Mouse (Mus musculus) erythroblast, embryonic 14.5 days (primary cell): ENCODE data around the gene Gstm4. TPM values are rescaled to one million over a fixed set of nuclear protein-coding genes. Genes with fewer than 3 reads are reported as not detected.

ENCODE experiments used
- H3K27me3 ChIP-seq: 2 replicates; pipeline ENCODE4 v1.6.1; 2012; ENCODE audit warnings: inconsistent platforms; ENCODE audit not compliant: control insufficient read depth
- H3K36me3 ChIP-seq: 2 replicates; pipeline ENCODE4 v1.6.1; 2012; ENCODE audit warnings: mild to moderate bottlenecking, inconsistent platforms; ENCODE audit not compliant: control insufficient read depth
- H3K4me1 ChIP-seq: 2 replicates; pipeline ENCODE4 v1.6.1; 2012; ENCODE audit warnings: inconsistent platforms; ENCODE audit not compliant: control insufficient read depth
- H3K4me3 ChIP-seq: replicated peaks from 2 replicates; pipeline ENCODE3; 2012; ENCODE audit warnings: moderate library complexity, mild to moderate bottlenecking, inconsistent platforms
- H3K9me3 ChIP-seq: 2 replicates; pipeline ENCODE4 v1.6.1; 2012; ENCODE audit warnings: low read length, inconsistent platforms, mixed read lengths; ENCODE audit not compliant: control insufficient read depth
- GATA1 ChIP-seq: IDR thresholded peaks from 2 replicates; pipeline ENCODE4 v1.6.1; 2012; ENCODE audit warnings: low read length, inconsistent platforms, mixed read lengths
- TAL1 ChIP-seq: IDR thresholded peaks from 3 replicates; pipeline ENCODE4 v1.6.1; 2012; ENCODE audit warnings: low read length, inconsistent platforms, mixed read lengths
- polyA plus RNA-seq: library from polyadenylated mRNA; stranded (reverse); fragments of >175 nt; gene quantifications from 2 replicates; pipeline ENCODE4 v1.2.3, GENCODE M21; 2012

Gstm4 gene
- polyA plus RNA-seq, 1 experiment, result 0.02 TPM

DNA sequence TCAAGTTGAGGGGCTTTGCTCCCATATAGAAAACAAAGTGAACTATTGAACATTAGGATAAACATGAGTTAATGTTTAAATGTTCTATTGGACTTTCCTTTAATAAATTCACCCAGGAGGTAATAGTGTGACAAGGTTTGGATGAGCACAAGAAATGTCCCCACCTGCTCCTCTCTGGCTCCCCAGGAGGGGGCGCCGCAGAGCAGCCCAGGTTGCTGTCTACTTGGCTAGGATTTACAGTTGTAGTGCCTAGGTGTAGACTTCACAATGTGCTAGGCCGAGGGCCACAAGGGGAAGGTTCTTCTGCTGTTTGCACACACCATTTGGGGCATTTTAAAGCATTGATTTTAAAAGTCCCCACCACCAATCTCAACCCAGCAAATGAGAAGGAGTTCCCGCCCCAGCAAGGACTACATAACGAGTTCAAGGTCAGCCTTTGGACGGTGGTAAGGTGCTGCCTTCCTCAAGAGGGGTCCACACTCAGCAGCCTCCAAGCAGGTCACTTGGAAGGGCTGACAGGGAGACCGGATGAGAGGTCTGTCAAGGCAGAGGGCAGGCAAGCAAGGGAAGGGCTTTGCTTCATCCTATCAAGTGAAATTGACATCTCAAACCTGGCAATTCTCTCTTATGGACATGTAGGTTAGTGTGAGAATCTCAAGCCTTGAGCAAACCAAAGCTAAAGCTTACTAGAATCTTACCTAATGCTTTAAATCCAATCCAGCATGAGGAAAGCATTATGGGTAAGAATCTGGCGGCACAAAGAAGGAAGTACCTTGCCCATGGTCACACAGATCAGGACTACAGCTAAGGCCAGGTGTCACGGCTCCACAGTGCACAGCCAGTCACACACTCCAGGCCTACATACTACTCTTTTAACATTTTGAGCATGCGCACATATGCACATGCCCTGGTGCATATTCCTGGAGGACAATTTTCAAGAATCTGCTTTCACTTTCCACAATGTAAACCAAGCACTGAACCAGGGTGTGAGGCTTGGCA lies 25.9 kb upstream of the Gstm4 start:
- H3K36me3 ChIP-seq, result peaks cover 48% of the 10 kb centered on the region
- peaks cover 32% of the 10 kb centered on the region for H3K4me1 ChIP-seq
- no peak for TF ChIP-seq TAL1
- no peak for TF ChIP-seq GATA1
- H3K9me3 ChIP-seq, result no peaks in the 10 kb centered on the region
- H3K4me3 ChIP-seq, result no peak overlapping the region
- no peaks in the 10 kb centered on the region for H3K27me3 ChIP-seq

- H3K27me3 ChIP-seq, result no peaks in the 10 kb centered on the region
- TF ChIP-seq GATA1 (no peak), TAL1 (no peak)
- H3K36me3 ChIP-seq, result peaks cover 36% of the 10 kb centered on the region
- no peaks in the 10 kb centered on the region for H3K9me3 ChIP-seq
- no peak overlapping the region for H3K4me3 ChIP-seq
- H3K4me1 ChIP-seq, result peaks cover 30% of the 10 kb centered on the region
These were observed 24.7 kb upstream of the Gstm4 start for GRCm38 (mm10) chr3:108069231-108069870.

DNA sequence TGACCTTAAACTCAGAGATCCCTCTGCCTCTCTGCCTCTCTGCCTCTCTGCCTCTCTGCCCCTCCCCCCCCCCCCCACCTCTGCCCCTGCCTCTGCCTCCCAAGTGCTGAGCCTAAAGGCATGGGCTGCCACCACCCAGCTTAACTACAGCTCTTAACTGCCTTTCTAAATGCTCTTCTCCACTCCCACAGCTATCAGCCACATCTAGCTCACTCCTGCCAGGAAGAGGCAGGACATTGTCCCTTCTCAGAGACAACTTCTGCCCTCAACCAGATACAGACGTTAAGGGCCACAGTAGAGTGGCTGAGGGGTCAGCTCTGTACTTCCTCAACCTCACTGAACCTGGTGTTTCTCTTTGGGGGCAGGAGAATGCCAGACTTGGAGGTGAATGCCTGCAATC lies 24.1 kb upstream of the Gstm4 start:
- TF ChIP-seq GATA1 (no peak), TAL1 (no peak)
- no peaks in the 10 kb centered on the region for H3K9me3 ChIP-seq
- H3K27me3 ChIP-seq, result no peaks in the 10 kb centered on the region
- H3K4me1 ChIP-seq, result peaks cover 26% of the 10 kb centered on the region
- H3K4me3 ChIP-seq, result no peak overlapping the region
- peaks cover 31% of the 10 kb centered on the region for H3K36me3 ChIP-seq

- Histone ChIP-seq H3K9me3 (no peaks in the 10 kb centered on the region), H3K36me3 (peaks cover 17% of the 10 kb centered on the region), H3K4me3 (no peak overlapping the region), H3K4me1 (peaks cover 22% of the 10 kb centered on the region), H3K27me3 (no peaks in the 10 kb centered on the region)
- no peak for TF ChIP-seq TAL1
- no peak for TF ChIP-seq GATA1
These were observed 22.8 kb upstream of the Gstm4 start for GRCm38 (mm10) chr3:108067370-108067934.

GRCm38 (mm10) chr3:108065551-108065950 lies 20.9 kb upstream of the Gstm4 start:
- peaks cover under 1% of the 10 kb centered on the region for H3K36me3 ChIP-seq
- H3K4me3 ChIP-seq, result no peak overlapping the region
- H3K9me3 ChIP-seq, result no peaks in the 10 kb centered on the region
- no peak for TF ChIP-seq TAL1
- TF ChIP-seq GATA1, result no peak
- no peaks in the 10 kb centered on the region for H3K27me3 ChIP-seq
- H3K4me1 ChIP-seq, result peaks cover 22% of the 10 kb centered on the region

GRCm38 (mm10) chr3:108064672-108065071 lies 20.0 kb upstream of the Gstm4 start:
- Histone ChIP-seq H3K36me3 (no peaks in the 10 kb centered on the region), H3K27me3 (no peaks in the 10 kb centered on the region), H3K4me1 (peaks cover 13% of the 10 kb centered on the region), H3K9me3 (no peaks in the 10 kb centered on the region), H3K4me3 (no peak overlapping the region)
- TF ChIP-seq TAL1 (no peak), GATA1 (no peak)

DNA sequence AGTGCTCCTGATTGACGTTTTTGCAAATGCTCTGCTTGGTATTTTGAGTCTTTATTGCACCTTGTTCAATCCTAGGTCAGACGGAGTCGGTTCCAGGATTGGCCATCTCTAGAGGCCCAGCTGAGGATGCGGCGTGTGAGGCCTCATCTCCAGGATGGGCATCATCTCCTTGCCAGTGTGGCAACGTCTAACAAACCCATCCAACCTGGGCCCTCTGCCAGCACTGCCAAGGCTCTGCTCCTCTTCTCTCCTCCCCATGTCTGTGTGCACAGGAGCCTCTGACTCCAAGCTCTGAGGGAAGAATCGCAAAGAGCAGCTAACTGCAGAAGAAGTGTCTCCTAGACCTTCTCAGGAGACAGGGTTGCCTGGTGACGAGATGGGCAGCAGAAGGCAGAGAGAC lies 18.0 kb upstream of the Gstm4 start:
- Histone ChIP-seq H3K4me1 (peaks cover 4% of the 10 kb centered on the region), H3K36me3 (no peaks in the 10 kb centered on the region), H3K27me3 (no peaks in the 10 kb centered on the region), H3K4me3 (no peak overlapping the region), H3K9me3 (no peaks in the 10 kb centered on the region)
- TF ChIP-seq TAL1, result no peak
- TF ChIP-seq GATA1, result no peak

DNA sequence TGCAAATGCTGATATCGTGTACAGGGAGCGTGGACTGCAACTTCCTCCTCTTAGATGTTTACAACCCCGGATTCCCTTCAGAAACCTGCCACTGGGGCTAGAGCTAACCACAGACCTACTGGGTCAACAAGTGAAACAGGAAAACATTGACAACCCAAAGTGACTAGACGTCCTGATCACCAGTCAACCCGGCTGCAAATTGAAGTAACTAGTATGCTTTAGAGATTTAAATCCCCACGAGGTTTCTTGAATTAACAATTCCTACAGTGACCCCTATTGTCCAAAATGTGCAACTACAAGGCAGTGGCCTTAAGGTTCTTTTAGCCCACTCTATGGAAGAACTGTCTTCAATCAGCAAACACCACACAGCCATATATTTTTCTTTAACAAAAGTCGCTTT lies 16.7 kb upstream of the Gstm4 start:
- Histone ChIP-seq H3K36me3 (no peaks in the 10 kb centered on the region), H3K4me3 (no peak overlapping the region), H3K9me3 (no peaks in the 10 kb centered on the region), H3K27me3 (no peaks in the 10 kb centered on the region), H3K4me1 (peaks cover 4% of the 10 kb centered on the region)
- no peak for TF ChIP-seq GATA1
- TF ChIP-seq TAL1, result no peak

DNA sequence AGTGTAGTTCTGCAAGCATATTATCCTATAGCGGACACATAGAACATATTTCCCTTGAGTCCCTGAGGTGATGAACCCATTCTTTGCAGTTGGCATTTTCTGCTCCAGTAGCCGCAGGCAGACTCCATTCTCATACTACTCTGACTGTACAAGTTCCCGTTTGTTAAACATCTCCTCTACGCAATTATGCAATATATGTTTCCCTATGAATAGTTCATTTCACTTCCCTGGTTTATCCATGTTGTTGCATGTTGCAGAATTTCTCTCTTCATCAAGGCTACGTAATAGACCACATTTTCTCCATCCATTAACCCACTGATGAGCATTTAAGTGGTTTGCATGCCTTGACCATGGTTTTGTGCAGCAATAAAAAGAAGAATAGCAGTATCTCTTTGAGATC lies 5.8 kb upstream of the Gstm4 start:
- Histone ChIP-seq H3K9me3 (no peaks in the 10 kb centered on the region), H3K27me3 (no peaks in the 10 kb centered on the region), H3K4me3 (no peak overlapping the region), H3K36me3 (no peaks in the 10 kb centered on the region), H3K4me1 (peaks cover 10% of the 10 kb centered on the region)
- TF ChIP-seq TAL1, result no peak
- no peak for TF ChIP-seq GATA1
